Mouse (Mus musculus) layer of hippocampus, adult 8-10 months (tissue): ENCODE measurements at regions not wholly inside any gene's neighbourhood (a gene's known extent, or its start where the extent isn't known, plus 50 kb on each side); places are given as distances from the start of the nearest gene placed in this dataset.
A peak's percentile ranks its signal among the peaks of the same experiment; 100 is the strongest.

Experiments used
- DNase-seq, 2 experiments: peaks; one replicate each; pipeline ENCODE4 v3.0.0; 2022; ENCODE audit warnings: low spot score in 2 of 2

DNA sequence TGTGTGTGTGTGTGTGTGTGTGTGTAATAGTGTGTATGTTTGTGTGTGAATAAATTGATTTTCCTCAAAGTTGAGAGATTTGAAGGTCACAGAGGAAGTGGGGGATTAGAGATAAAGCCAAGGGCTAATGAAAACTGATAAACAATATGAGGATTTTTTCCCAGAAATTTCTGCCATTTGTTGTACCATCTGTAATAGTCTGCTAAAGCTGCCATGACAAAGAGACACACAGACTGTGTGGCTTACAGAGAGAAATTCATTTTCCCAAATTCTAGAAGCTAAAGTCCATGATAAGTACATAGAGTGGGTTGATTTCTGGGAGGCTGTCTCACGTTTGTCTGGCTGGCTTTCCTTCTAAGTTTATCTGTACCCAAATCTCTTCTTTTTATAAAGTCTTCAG lies 259.6 kb downstream of the Ndufa4 start:
- DNase-seq: peak in 1 of 2 experiments; percentile 5

DNA sequence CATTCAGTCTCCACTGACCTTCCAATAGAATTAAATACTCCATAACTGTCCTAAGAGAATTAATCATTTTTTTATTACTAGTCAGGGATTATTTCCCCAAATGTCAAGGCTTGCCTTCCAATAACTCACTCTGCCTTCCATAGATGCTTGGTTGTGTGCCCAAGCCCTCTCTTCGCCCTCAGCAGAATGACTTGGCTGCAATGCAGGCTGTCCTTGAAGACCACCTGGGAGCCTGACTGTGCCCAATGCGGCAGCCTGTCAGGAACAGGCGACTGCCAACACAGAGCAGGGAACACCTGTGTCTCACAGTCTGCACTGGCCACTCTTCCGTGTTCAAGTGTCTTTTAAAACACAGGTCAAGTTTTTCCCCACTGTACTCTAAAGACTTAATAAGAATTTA lies 294.0 kb downstream of the Ndufa4 start:
- DNase-seq: no peak

DNA sequence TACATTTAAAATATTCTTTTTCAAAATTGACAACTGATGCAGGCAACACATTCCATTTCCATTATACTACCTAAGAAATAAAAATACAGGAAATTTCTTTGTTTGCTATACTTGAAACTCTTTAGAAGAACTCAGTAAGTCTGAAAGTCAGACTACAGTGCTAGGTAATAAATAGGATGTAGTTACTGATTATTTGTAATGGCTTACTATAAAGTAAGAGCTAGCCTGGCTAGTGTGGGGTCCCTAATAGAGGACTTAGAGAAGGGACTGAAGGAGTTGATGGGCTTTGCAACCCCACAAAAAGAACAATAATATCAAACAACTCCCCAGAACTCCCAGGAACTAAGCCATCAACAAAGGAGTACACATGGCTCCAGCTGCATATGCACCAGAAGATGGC lies 299.1 kb downstream of the Ndufa4 start:
- no peak for DNase-seq

DNA sequence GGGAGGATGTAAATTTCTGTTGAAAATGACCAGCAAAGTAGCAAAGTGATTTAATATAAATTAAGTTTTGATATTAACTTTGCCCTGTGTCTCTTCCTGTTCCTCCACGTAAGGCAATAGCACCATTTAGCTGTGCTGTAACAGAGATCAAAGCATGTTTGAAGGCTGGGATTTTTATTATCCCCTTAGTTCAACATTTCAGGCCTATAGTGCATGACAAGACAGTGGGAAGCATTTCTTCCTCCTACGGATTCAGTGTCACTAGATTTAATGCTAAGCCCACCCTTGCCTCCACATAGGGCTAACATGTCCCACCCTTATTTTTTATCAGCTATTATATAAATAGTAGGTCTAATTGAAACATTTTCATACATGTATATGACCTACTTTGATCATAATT lies 299.6 kb downstream of the Ndufa4 start:
- DNase-seq: no peak

DNA sequence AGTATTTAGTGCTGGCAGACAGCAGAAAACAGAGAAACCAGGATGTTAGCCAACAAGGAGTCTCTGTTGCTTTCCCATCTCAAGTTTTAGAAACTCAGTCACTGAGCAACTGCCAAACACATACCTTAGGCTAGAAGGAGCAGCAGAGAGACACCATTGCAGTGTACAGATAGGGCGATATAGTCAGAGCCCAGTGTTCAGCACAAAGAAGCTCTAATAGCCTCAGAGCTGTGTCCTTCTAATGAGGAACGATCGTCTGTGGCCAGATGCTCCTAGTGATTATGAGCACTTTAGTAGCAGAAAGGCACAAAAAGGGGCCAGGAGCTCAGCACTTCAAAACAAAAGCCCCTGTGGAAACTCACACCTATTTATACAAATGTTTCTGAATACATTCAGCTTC lies 301.2 kb downstream of the Ndufa4 start:
- DNase-seq: no peak

DNA sequence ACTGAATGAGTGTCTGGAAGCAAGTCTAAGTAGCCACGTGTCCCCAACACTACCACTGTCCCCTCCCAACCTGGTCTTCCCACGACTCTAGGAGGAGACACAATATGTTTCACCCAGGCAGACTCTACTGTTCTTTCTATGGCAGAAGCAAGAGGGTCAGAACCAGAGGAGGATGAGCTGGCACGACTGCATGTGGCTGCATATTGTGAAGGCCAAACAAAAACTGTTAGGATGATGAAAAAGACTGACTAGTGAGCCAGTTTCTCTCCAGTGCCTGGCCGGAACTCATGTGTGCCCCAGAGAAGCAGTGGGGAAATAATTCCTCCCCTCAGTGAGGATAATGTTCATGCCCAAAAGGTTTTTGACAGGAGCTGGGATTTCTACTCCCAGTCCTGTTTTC lies 301.8 kb downstream of the Ndufa4 start:
- no peak for DNase-seq

DNA sequence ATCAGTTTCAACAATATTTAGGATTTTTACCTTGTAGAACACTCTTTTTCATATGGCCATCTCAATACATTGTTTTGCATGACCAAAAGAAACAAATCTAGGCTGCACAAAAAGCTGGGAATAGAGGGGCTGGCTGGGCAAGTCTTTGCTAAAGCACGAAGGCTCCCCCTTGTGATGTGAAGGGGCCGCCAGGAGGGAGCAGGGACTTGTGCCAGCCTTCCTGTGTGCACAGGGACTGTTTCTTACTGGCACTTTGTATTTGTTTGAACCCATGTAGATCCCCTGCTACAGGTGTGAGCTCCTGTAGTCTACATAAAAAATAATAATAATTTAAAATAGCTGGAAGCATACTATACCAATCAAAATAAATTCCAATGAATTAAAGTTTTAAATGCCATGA lies 312.4 kb downstream of the Ndufa4 start:
- no peak for DNase-seq

DNA sequence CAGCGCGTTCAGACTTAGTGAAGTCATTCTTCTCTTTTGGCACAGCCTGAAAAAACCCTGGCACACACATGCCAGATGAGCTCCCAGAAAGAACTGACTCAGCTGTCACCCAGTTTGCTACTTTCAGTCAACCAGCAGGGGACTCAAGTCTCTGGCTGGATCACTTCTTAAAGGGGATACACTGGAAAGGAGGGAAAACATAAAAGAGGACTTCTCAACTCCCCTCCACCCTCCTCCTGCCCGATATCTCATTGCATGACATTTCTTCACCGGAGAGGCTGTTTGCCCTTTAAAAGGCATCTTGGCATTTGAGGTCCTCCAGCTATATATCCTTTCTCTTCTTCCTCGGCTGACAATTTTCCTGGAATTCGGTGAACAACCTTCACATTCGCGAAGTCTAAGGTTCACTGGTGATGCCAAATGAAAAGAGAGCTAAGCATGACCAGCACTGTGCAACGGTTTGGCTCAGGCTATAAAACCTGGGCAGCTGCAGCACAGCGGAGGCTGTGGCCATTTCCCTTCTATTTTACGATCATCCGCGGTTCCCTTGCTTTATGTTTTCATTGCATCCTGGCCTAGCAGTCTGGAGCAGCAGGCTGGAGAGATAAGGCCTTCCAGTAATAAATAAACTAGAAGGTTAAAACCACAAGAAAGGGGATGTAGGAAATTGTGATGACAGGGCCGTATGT lies 313.6 kb downstream of the Ndufa4 start:
- DNase-seq: peak; percentile 17 to 20

DNA sequence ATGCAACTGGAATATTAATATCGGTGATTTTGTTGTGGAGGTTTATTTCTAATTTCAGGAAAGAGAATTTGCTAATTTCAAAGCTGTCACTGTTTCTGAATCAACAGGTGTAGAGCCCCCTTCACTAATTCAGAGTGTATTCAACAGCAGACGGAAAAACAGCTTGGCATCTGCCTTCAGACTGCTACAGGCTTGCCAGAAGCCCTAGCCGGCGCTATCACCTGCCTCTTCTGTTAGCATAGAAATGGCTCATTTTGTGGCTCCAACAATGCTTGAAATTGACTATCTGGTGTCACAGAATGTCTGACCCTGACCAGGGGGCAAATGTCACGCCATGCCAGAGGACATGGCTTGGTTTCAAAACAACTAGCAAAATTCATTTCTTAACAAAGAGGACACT lies 331.2 kb downstream of the Ndufa4 start:
- peak; percentile 18 to 46 for DNase-seq

DNA sequence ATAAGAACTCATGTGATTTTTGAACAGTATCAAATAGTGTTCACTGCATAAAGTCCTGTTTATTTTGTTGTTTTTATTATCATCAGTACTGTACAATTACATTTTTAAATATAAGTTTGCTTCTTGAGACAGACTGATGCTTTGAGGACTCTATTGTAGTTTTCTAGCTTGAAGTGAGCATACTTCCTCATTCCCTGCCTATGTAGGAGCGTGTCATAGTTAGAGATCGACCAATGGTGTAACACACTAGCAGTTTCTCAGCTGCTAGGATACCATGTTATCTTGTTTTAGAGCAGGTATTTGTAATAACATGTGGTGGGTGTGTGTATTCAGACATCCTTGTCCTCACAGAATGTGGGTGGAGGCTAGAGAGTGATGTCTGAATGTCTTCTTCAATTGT lies 342.1 kb downstream of the Ndufa4 start:
- DNase-seq: no peak

DNA sequence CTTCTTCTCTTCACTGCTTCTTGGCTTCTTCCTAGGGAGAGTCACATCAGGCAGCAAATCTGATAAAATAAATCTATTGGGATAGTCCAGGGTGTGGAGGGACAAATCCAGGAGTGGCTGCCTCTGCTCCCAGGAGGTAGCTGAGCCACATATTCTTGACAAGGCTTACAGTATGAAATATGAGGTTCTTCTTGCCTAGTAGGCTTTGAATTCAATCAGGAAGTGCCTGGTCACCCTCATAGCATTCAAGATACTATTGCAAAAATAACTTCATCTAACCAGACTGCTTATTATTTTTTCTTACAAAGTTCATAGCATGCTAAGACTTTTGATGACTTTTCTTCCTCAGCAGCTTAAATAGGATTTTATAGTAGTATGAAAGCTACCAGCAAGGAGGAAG lies 356.8 kb downstream of the Ndufa4 start:
- DNase-seq: no peak

DNA sequence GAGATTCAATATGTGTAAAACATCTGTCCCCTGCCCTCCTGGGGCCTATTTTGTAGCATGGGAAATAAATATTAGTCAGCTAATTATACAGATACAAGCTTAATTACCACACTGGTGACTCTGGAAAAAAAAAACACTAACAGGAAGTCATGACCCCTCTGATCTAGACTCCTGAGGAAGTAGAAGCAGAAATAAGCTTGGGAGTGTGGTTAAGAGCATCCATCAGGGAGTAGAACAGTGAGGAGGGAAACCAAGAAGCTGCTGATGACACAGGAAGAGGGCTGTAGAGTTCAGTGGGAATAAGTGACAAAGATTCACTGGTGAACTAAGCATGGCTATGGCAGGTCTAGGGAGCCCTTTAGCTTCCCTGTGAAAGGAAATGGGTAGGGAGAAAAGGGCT lies 360.0 kb downstream of the Ndufa4 start:
- no peak for DNase-seq

DNA sequence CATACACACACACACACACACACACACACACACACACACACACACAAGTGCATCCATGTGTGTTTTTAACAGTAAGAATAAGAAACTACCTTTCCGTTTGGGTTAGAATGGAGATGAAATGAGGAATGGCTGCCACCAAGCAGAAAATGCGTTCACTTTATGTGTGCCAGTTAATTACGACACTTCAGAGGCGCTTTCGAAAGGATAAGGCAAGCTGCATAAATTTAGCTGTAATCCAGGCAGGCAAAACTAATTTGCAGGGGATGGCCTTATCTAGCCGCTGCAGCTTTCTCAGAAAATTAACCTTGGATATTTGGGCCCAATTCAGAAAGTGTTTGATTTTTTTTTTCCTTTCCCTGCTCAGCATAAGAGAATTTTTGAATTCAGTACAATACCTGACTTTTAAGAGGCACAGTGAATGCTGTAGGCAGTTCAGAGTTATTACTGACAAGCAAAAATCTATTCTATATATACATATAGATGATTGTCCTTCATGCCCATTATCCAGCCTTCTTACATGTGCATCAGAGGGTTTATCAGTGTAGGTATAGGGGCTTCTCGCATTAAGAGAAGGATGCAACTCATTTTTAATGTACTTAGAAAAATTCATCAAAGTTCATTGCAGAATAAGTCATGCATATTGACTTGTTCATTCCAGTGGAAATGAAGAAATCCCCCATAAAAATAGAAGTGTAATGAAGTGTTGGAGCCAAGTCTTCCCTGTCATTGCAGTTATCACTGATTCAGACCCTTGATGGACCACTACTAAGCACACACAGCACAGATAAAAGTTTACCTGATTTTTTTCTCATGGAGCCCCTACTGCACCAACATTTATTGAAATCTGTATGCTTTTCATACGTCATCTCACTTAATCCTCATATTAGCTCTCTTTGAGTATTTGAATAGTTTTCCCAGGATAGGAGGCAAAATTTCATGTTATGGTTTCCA lies 372.1 kb downstream of the Ndufa4 start:
- DNase-seq: no peak

DNA sequence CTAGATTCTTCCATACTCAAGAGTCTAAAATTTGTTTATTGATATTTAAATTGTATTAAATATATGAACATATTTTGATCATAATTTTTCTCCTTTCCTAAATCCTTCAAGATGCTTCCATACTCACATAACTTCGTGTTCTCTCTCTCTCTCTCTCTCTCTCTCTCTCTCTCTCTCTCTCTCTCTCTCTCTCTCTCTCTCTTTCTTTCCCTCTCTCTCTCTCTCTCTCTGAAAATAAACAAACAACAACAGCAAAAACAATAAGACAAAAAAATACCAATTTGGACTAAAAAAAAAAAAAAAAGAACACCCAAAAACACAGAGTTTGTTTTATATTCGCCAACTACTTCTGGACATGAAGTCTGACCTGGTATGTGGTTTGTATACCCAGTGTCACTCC lies 404.2 kb downstream of the Ndufa4 start:
- DNase-seq: no peak

DNA sequence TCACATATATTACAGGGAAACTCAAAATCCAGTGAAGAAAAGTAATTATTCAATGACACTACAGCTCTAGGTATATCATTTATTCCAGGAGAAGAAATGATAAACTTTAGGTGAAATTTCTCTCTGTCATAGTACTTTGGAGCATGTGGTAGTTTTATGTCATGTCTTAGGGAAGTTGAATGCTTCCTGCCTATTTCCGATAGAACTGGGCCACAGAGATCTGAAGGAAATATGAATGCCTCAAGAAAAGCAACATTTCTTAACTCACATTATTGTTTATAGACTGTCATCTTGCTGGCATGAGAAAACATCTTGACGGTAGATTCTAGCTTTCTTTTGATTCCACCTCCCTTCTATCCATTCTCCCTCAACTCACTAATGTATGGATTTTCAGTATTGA lies 412.9 kb downstream of the Ndufa4 start:
- no peak for DNase-seq

DNA sequence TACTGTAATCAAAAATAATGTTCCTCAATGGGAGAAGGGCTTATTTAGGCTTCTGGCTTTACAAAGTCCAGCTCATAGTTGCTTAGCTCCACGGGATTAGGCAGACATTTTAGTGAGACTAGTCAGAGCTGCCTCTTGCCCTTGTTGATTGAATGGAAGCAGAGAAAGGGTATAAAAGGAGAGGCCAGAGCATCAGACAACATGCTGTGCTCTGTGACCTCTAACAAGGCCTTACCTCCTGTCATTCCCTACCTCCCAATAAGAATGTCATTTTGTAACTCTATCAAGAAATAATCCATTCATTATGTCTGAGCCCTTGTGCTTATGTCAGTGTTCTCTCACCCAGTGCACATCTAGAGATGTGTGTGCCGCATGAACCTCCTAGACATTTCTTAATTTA lies 430.3 kb downstream of the Ndufa4 start:
- no peak for DNase-seq
